Mouse (Mus musculus) small intestine, adult 2 months (tissue): ENCODE data around the gene Nicn1.

Experiments
- CTCF ChIP-seq: fragments of 200-500 bp; IDR thresholded peaks from 2 replicates; pipeline ENCODE4 v1.5.1; 2012; ENCODE audit warnings: low read depth, mild to moderate bottlenecking, control low read depth, inconsistent platforms, low read length, moderate library complexity, mixed read lengths; ENCODE audit not compliant: insufficient replicate concordance, insufficient read length; ENCODE audit errors: extremely low read depth
- POLR2A ChIP-seq: fragments of 200-500 bp; IDR thresholded peaks from 2 replicates; pipeline ENCODE4 v1.6.1; 2012; ENCODE audit warnings: low read depth, mild to moderate bottlenecking, control low read depth, inconsistent platforms, low read length, moderate library complexity

DNA sequence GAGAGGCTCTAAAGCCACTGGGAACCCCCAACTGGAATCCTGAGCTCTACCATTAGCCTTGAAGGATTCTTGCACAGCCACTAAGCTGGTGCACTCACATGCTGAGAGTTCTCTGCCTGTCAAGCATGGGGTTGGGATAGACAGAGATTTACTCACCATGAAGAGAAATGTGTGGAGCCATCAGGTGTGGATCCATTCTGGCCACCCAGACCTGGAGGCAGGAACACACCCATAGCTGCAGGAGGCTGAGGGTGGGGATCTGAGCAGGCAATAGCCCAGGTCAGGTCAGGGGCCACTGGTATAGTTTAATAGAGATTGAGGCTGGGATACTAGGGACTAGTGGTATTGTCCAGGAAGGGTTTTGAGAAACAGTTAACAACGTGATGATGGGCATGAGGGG is 14.9 kb downstream of the Nicn1 start:
- TF ChIP-seq POLR2A (no peak), CTCF (no peak)
